Mouse (Mus musculus): ENCODE measurements around the gene Slc30a5. TPM values are rescaled to one million over a fixed set of nuclear protein-coding genes. Genes with fewer than 3 reads are reported as not detected.
A peak's percentile ranks its signal among the peaks of the same experiment; 100 is the strongest.

The Slc30a5 gene
- total RNA-seq, 2 experiments from 2014 or later = 9.1 to 13.6 TPM

GRCm38 (mm10) chr13:100859117-100859516 is 25.9 kb upstream of the Slc30a5 start:
- TF ChIP-seq CTCF (IDR thresholded peaks at IDR 0.05) = no peak
- H3K27ac ChIP-seq = no peak overlapping the region
- no peak overlapping the region for H3K4me3 ChIP-seq
- no peak for DNase-seq
- intact Hi-C loops (cut with DNase I) = no loop called here

GRCm38 (mm10) chr13:100854174-100854573 is 20.9 kb upstream of the Slc30a5 start:
- Histone ChIP-seq H3K27ac (no peak overlapping the region), H3K4me3 (no peak overlapping the region)
- DNase-seq = no peak
- peak; percentile 69 for TF ChIP-seq CTCF (IDR thresholded peaks at IDR 0.05)
- intact Hi-C loops (cut with DNase I) = no loop called here

- peak; percentile 22; the same call in 1 of the 2 replicates for TF ChIP-seq CTCF (IDR thresholded peaks at IDR 0.05)
- no peak overlapping the region for H3K27ac ChIP-seq
- intact Hi-C loops (cut with DNase I) = no loop called here
- no peak for DNase-seq
- no peak overlapping the region for H3K4me3 ChIP-seq
Measured at GRCm38 (mm10) chr13:100853120-100853519, 19.9 kb upstream of the Slc30a5 start.

GRCm38 (mm10) chr13:100849137-100849536 is 15.9 kb upstream of the Slc30a5 start:
- no peak overlapping the region for H3K4me3 ChIP-seq
- intact Hi-C loops (cut with DNase I) = no loop called here
- no peak for TF ChIP-seq CTCF (IDR thresholded peaks at IDR 0.05)

GRCm38 (mm10) chr13:100846891-100847579 is 13.8 kb upstream of the Slc30a5 start:
- Histone ChIP-seq H3K4me3 (peak overlapping the region; percentile 60), H3K27ac (peak overlapping the region; percentile 35; the same call in 1 of the 2 replicates)
- intact Hi-C loops (cut with DNase I) = no loop called here
- peak; percentile 68 for DNase-seq
- TF ChIP-seq CTCF (IDR thresholded peaks at IDR 0.05) = peak; percentile 30

More at GRCm38 (mm10) chr13:100849137-100849536, 15.9 kb upstream of the Slc30a5 start:
- H3K27ac ChIP-seq = no peak overlapping the region
- no peak for DNase-seq

GRCm38 (mm10) chr13:100846254-100846653 is 13.0 kb upstream of the Slc30a5 start:
- Histone ChIP-seq H3K4me3 (no peak overlapping the region), H3K27ac (no peak overlapping the region)
- DNase-seq = no peak
- intact Hi-C loops (cut with DNase I) = no loop called here
- TF ChIP-seq CTCF (IDR thresholded peaks at IDR 0.05) = no peak

GRCm38 (mm10) chr13:100843944-100844343 is 10.7 kb upstream of the Slc30a5 start:
- Histone ChIP-seq H3K27ac (no peak overlapping the region), H3K4me3 (no peak overlapping the region)
- intact Hi-C loops (cut with DNase I) = no loop called here
- DNase-seq = no peak
- TF ChIP-seq CTCF (IDR thresholded peaks at IDR 0.05) = peak; percentile 29; the same call in 1 of the 2 replicates

- peak; percentile 62 for DNase-seq
- H3K4me3 ChIP-seq = no peak overlapping the region
- TF ChIP-seq CTCF (IDR thresholded peaks at IDR 0.05) = no peak
- H3K27ac ChIP-seq = no peak overlapping the region
- intact Hi-C loops (cut with DNase I) = no loop called here
Measured at GRCm38 (mm10) chr13:100843016-100843725, 9.9 kb upstream of the Slc30a5 start.

- no peak for DNase-seq
- intact Hi-C loops (cut with DNase I) = no loop called here
- Histone ChIP-seq H3K27ac (no peak overlapping the region), H3K4me3 (no peak overlapping the region)
- no peak for TF ChIP-seq CTCF (IDR thresholded peaks at IDR 0.05)
Measured at GRCm38 (mm10) chr13:100841741-100842140, 8.5 kb upstream of the Slc30a5 start.

- DNase-seq = no peak
- TF ChIP-seq CTCF (IDR thresholded peaks at IDR 0.05) = no peak
- intact Hi-C loops (cut with DNase I) = loop anchor here (5.0 to 10.0 kb wide), 3 partner anchors 47 to 342 kb away; partner anchors contain the start of genes Ccnb1 and Gtf2h2
- H3K4me3 ChIP-seq = no peak overlapping the region
- H3K27ac ChIP-seq = no peak overlapping the region
Measured at GRCm38 (mm10) chr13:100834777-100835176, 1.6 kb upstream of the Slc30a5 start.

- H3K4me3 ChIP-seq = peak overlapping the region; percentile 95
Measured at GRCm38 (mm10) chr13:100833640-100834002, 394 bp upstream of the Slc30a5 start.

GRCm38 (mm10) chr13:100832188-100832587 is 1.0 kb downstream of the Slc30a5 start:
- intact Hi-C loops (cut with DNase I) = loop anchor here (2.0 to 10.0 kb wide), 4 partner anchors 45 to 340 kb away; partner anchors contain the start of genes Ccnb1, Gtf2h2 and Mrps36

More at GRCm38 (mm10) chr13:100833640-100834002, 394 bp upstream of the Slc30a5 start:
- intact Hi-C loops (cut with DNase I) = loop anchor here (2.0 to 10.0 kb wide), 4 partner anchors 46 to 341 kb away; partner anchors contain the start of genes Ccnb1, Gtf2h2 and Mrps36
- no peak for DNase-seq
- no peak for TF ChIP-seq CTCF (IDR thresholded peaks at IDR 0.05)
- H3K27ac ChIP-seq = peak overlapping the region; percentile 35; the same call in 1 of the 2 replicates

GRCm38 (mm10) chr13:100831123-100831522 is 2.1 kb downstream of the Slc30a5 start:
- no peak for DNase-seq
- Histone ChIP-seq H3K4me3 (peak overlapping the region; percentile 95; the same call in 1 of the 2 replicates), H3K27ac (0 out of 2 replicates have a peak overlapping the region, but pooled peaks have one; percentile 13)
- intact Hi-C loops (cut with DNase I) = loop anchor here (5.0 to 10.0 kb wide), 3 partner anchors 44 to 339 kb away; partner anchors contain the start of genes Ccnb1 and Gtf2h2
- no peak for TF ChIP-seq CTCF (IDR thresholded peaks at IDR 0.05)

More at GRCm38 (mm10) chr13:100832188-100832587, 1.0 kb downstream of the Slc30a5 start:
- no peak for DNase-seq
- peak overlapping the region; percentile 95 for H3K4me3 ChIP-seq
- TF ChIP-seq CTCF (IDR thresholded peaks at IDR 0.05) = no peak
- peak overlapping the region; percentile 98 for H3K27ac ChIP-seq

Measured in gastrocnemius, adult 2 months (tissue).